Mouse (Mus musculus): Measurements from ENCODE around the gene Itgb6.

DNA sequence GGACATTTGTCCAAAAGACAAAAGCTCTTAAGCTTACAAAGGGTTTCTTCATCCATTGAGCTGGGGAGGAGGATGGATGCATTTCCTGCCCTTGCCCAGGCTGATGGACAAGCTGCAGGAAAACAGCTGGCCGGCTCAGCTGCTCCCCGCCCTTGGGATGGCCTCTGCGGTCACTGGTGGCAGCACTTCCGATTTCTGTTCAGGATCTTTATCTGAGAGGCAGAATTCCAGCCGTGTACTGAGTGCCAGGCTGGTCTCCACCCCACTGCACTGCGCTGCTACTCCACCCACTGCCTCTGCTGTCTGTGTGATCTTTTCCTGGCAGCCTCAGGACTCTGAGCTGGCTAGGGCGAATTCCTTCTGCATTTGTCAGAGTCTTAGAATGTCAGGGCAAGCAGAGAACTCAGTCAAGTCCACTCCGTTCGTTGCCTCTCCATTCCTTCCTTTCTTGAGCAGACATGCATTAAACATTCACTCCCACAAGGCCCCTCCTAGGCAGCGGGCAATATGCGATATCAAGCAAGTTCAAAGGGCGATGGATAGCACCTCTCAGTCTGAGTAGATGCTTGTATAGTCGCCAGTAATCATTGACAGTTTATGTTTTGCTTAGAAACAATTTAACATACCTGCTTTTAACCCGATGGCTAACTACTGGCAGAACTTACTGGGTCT is 33.4 kb downstream of the Itgb6 start:
- TF ChIP-seq CTCF (IDR thresholded peaks at IDR 0.05; ENCODE audit: insufficient read depth, low read length) (no peak), POLR2A (IDR thresholded peaks at IDR 0.05; ENCODE audit: borderline replicate concordance, extremely low read depth, low read depth, low read length) (no peak)
